Mouse (Mus musculus): ENCODE measurements around the gene Churc1.

The Churc1 gene

DNA sequence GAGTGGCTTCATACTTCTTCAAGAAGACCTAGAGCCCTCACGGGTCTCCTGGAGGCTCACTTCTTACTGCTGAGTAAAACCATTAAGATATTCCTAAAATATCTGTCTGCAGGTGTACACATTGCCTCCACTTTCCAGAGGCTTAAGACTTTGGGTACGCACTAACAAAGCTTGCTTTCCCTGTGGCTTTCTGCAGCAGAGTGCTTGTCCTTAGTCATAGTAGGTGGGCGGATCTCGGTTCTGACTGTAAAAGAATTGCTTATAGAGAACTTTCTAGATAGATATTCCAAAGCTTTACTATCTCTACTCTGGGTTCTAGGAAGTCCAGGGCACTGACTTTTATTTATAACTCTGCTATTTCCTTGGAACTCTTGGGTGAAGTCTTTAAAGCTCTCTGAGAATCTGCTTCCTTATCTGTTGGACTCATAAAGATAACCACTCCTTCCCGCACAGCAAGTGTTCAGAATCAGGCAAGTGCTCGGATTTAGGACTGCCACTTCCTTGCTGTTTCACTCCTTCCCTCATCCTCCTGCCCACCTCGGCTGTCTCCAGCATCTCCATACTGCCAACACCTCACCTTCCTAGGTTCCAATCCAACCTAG, 31.7 kb downstream of the Churc1 start:
- no peak for DNase-seq

DNA sequence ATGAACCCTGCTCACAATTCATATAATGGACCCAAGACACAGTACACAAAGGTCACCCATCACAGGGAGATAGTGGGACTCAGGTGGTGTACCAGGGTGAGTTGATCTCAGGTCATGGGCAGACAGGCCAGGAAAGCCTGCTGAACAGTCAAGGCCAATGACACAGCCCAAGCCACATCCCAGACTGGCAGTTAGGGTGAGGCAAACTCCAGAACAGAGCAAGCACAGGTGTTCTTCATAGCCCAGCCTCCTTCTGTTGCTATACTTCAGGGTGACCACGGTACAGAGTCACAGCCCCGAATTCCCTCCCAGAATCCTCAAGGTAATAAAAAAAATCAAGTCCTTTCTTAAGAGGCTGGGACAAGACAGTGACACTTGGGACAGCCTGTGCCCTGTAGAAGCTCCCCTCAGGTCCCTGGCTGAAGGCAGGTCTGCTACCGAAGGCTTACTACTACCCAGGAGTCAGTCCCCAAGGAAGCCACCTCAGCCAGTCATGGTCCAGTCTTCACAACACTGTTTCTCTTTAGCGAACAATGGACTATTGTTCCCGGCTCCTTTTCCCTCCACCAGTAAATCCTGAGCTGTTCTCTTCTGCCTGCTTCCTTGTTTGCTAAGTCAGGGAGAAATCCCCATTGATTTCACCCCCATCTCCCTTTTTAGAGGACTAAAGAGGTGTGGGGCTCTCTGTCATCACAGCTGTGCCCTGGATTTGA, 32.8 kb downstream of the Churc1 start:
- DNase-seq = no peak

DNA sequence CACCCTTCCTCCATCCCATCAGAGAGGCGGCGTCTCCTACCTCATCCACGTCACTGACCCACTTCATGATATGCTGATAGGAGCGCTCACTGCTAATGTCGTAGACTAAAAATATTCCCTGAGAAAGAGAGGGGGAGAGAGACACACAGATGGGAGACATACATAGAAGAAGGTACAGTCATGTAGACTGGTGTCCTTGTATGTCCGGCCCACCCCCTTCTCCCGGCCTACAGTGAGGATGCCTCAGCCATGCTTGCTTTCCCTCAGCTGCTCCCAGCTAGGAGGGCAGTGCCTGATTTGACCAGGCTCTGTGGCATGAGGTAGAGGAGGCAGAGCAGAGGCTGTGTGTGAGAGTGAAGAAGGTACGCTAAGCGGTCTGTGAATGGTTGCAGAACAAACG, 37.7 kb downstream of the Churc1 start:
- no peak for DNase-seq

DNA sequence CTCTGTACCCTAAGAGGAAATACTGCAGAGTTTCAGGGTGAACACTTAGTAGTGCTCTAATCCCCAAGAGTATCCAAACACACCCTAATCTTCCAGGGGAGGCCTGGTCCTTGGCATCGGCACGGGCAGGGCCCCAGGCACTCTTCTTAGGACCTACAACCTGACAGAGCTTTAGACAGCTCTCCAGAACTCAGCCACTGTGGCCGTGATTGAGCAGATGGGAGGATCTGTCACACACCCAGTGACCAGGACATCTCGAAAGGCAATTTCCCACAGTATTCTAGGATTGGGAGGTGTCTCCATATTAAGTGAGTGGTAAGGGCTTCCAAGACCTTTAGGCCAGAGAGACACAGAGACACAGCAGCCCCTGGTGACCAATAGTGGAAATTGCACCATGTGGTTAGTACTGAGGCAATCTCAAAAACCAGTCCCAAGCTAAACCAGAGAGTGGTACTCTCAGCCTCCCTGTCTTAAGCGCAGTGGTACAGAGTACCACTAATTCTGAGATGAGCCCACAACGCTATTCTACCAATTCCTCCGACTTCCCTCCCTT, 38.4 kb downstream of the Churc1 start:
- peak; percentile 82 for DNase-seq

DNA sequence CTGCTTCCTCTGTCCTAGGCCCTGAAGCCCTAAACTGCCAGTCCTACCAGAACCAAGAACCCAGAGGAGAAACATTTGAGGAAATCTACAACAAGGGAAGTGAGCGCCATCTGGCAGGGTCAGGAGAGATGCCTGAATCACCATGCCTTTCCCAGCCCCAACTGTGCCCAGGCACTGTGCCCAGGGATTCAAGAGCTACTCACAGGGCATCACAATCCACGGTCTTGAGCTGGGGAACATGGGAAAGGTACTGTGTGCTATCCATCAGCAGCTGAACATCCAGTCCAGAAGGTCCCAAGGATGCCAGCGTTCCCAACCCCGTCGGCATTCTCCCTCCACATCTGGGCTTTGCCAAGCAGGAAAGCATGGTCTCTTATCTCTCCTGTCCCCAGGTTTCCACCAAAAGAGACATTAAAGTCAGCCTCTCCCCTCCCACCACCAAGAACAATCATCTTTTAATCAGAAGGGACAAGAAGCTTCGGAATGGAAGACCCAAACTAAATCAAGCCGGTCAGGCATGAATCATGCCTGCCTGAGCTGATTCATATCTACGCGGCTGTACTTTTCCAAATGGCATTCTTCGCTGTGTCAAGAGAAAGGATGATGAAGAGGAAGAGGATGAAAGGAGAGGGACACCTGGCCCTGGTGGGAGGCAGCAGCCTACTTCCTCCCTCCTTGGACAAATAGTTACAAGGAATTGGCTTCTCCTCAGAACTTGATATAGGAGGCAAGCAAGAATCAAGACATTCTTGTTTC, 39.9 kb downstream of the Churc1 start:
- DNase-seq = peak; percentile 99

DNA sequence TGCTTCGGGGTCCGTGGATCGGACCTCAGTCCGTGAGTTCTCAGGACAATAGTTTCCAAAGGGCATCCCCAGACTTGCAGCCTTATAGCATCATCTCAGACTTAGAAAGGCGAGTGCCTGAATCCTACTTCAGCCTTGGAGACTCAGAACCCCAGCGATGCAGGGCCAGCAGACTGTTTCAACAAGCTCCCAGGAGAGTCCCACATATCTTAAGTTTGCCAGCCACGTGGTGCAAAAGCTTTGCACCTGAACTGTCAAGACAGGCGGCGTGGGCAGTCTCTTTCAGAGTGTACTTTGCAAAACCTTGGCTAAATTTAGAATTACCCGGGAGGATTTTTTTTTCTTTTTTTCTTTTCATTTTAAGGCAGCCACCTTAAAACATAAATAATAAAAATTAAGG, 42.5 kb downstream of the Churc1 start:
- peak; percentile 28 for DNase-seq

DNA sequence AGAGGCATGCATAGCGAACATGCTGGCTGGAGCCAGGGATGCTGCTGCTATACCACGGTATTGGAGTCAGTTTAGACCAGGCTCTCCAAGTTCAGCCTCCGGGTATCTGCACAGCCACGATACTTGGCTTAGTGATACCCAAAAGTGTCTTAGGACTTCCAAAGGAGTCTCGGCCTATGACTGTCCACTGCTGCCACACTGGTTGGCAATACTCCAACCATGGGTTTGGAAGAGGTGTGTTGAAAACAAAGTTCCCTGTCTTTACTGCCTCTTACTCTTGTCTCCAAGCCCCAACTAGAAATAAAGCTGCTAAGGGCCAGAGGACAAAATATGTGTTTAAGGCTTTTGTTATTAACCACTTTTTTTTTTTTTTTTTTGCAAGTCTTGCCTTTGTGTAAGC, 45.2 kb downstream of the Churc1 start:
- peak; percentile 52 for DNase-seq

DNA sequence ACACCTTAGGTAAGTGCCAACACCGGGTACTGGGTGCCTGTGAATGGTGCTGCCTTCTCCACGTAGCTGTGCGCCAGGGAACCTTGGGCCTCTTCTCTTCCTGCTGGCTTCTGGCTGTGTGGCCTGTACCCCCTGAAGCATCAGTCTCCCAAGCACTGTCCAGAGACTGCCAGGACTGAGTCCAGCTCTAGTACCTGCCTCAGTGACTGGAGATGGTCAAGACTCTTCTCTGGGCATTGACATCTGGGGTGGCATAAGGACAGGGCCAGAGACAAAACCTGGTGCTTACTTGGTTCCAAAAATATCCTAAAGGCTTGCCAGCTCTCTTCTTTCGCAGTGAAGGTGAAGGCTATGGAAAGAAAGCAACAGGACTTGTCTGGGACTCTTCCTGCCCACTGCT, 45.7 kb downstream of the Churc1 start:
- peak; percentile 81 for DNase-seq

DNA sequence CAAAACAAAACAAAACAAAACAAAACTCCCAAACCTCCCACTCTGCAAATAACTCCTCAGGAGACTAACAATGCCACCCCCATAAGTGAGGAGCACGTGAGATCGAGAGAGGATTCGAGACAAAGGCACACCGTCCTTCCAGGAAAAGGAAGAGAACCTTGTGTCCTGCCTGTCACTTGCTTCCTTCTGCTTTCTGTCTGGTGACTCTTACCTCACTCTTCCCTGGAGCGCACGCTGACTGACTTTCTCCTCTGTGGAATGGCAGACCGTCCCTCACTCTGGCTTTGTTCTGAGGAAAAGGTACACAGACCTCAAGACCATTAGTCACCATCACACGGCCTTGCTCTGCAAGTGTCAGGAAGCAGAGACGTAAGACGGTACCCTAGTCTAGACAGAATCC, 48.2 kb downstream of the Churc1 start:
- peak; percentile 31 for DNase-seq

DNA sequence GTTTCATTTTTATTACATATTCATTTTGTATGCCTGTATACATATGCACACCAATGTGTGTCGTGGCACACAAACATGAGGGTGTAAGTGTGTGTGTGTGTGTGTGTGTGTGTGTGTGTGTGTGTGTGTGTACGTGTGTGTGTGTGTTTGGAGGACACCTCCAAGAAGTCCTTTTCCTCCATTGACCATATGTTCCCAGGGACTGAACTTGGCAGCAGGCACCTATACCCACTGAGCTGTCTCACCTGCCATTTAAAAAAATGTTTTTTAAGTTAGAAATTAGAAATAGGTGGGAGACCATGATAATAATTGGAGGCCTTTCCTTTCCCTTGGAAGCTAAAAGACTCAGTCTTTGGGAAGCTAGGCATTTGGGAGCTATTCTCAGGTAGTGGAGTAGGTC, 48.8 kb downstream of the Churc1 start:
- peak; percentile 71 for DNase-seq

DNA sequence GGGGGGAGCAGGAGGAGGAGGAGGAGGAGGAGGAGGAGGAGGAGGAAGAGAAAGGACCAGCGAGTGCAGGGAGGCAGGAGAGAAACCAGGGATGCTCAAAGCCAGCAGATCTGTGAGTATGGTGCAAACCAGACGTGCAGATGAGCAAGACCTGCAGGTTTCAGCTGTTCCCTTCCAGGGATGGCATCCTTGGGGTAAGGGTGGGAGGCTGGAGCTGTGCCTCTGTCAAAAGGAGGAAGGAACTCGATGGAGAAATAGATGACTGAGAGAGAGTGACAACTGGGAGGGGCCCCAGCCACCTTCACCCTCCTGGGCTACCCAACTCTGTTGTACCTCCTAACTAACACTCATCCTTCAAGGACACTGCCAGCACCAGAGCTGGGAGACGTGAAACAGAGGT, 51.4 kb downstream of the Churc1 start:
- DNase-seq = peak; percentile 47

DNA sequence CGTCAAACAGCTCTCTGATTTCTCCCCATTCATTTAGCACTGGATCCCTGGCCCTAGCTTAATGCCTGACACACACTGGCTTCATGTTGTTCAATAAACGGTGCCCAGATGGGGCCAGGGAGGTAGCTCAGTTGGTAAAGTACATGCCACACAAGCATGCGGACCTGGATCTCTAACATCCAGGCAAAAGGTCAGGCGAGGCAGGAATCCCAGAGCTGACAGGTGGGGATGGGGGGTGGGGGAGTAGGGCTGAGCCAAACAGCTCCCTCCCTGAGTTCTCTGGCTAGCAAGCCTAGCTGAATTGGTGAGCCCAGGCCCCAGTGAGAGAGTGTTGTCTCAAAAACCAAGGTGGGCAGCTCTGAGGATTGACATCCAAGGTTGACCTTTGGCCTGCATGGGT, 51.8 kb downstream of the Churc1 start:
- peak; percentile 77 for DNase-seq

DNA sequence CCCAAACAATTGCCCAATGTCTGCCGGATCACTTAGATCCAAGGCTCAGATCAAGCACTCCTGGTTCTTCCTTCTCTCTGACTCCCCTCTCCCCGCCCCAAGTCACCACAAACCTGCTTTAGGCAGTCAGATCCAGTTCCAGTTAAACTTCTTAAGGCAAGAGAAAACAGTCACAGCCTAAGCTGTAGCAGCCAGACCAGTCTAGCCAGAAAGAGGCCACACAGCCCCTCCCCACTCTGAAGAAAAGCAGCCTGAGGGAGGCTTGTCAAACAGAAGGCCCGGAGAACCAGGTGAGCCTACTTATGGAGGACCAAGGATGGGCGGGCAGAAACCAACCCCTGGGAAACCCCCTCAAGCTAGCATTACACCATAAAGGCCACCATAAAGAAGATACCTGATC, 52.8 kb downstream of the Churc1 start:
- DNase-seq = no peak

DNA sequence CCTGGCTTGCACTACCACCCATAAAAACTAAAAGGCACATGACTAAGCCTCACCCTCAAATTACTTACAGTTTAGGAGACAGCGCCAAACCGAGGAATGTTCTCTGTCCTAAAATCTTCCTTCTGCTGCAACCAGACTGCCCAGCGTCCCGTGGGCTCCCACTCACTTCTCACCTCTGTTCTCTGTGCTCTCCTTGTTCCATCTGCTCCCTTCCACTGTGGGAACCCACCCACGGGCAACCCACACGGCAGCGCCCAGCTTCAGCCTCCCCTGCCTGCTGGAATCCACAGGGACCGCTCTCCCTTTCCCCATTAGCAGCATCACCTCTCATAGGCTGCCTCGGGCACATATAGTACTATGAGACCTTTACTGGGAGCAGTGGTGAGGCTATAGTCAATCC, 53.6 kb downstream of the Churc1 start:
- no peak for DNase-seq

DNA sequence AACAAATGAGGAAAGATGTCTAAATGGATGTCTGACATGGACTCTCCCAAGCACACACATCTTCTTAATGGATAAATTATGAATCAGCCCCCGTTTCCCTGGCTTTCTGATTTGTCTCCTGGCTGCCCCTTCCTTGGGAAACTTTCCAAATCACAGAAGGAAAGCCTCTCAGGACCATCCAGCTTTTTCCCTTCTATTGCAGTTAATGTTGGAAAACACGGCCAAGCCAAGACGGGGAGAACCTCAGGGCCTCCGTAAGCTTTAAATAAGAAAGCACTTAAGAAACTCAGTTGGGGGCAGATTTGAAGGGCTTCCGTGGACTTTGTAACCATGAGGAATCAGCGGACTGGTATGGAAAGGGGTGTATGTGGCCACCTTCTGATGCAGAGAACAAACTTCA, 54.5 kb downstream of the Churc1 start:
- DNase-seq = no peak

DNA sequence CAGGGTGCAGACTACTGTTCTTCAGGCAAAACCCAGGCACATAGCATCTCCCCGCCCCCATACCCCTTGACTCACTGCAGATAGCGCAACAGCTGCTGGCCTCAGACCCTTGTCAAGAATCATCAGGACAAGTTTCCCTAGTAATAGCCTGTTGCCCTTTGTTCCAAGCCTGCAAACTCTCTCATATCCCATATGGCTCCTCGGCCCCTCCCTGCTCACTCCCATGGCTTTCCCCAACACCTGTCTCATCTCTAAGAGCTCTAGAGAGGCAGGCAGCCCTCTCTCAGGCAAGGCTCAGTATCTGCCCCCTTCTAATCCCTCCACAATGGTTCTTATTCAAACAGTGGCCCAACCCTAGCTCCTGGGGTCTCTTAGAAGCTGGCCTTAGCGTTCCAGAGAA, 55.3 kb downstream of the Churc1 start:
- DNase-seq = peak; percentile 63

DNA sequence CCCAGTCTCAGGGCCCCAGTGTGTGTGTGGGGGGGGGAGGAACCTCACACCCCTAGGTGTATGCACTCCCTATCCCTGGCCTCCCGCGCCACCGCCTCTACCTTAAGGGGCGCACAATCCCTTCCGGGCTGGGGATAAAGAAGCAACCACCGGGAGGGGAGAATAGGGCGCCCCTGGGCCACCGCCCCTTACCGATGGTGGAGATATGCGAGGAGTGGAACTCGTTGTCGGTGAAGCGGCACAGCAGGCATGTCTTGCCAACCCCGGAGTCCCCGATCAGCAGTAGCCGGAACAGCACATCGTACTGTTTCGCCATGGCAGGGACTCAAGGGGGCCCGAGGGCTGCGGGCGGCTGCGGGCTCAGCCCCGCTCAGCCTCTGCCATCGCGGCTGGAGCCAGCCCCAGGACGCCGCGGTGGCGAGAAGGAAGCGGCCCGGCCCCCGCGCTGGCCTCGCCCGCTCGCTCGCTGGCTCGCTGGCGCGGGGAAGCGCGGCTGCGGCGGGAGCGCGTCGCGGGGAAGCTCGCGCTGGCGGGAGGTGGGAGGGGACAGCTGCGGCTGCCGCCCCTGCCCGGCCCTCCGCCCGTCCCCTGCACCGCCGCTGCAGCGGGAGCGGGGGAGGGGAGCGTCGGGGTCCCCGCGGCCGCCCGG, 56.8 kb downstream of the Churc1 start:
- peak; percentile 74 for DNase-seq

DNA sequence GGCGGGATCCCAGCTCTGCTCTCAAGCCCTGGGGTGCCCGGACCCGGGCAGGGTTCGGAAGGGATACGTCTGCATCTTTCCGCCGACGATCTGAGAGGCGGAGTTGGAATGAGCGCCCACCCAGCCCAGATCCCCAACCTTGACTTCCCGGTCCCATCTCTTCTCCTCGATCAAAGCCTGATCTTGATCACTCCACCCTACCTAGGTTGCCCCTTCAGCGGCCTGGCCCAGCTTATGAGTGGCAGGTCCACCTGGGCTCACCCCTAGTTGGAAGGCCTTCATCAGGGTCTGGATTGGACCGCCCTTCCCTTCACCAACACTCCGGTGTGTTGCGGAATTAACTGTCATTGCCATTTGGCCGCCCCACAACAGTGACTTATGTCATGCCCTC, 57.3 kb downstream of the Churc1 start, which contains the start of gene Rab15:
Gene Rab15 (minus strand): TSS at position 258 of the 391 bp plus-strand sequence.
- peak; percentile 68 for DNase-seq

DNA sequence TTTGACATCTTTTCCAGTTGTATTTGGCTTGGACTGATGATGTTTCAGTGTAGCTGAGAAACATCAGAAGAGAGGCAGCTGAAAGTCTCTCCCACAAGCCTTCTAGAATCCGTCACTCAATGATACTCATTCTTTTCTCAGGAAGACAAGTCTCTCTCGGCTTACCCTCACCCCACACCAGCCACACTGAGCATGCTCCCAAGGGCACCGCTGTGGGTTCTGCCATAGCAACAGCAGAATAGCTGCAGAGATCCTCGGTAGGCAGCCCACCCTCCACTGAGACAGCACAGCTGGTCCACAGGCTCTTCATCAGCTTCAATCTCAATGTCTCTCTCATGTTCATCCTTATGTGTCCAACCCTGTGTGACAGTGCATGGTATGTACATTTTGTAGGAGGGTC, 59.9 kb downstream of the Churc1 start:
- DNase-seq = no peak

DNA sequence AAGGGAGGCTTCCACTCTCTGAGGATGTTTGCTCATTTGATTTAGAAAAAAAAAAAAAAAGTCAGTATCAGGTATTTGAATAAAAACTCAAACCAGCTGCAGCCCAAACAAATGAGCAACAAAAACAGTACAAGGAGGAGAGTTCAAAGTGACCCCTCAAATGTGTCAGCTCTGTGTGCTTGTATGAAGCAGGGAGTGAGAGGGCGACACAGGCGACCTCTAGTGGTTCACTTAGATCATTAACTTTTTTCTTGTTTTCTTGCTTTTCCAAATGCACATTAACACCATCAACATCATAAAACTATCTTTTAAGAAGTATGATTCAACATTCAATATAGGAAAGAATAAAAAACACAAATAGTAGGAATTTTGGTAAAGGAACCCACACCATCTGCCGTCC, 67.4 kb downstream of the Churc1 start:
- peak; percentile 50 for DNase-seq
